Mouse (Mus musculus): Measurements from ENCODE around the gene Flad1. TPM values are rescaled to one million over a fixed set of nuclear protein-coding genes. Genes with fewer than 3 reads are reported as not detected.
A peak's percentile ranks its signal among the peaks of the same experiment; 100 is the strongest.

The Flad1 gene
- total RNA-seq, 2 experiments from 2014 or later: 32.4 to 33.3 TPM

GRCm38 (mm10) chr3:89384331-89385076, 27.2 kb downstream of the Flad1 start:
- DNase-seq (ENCODE audit: extremely low spot score in 1 of 2, low spot score in 1 of 2): no peak

- DNase-seq (ENCODE audit: extremely low spot score in 1 of 2, low spot score in 1 of 2): no peak
Observed at GRCm38 (mm10) chr3:89383651-89384255, 27.9 kb downstream of the Flad1 start.

DNA sequence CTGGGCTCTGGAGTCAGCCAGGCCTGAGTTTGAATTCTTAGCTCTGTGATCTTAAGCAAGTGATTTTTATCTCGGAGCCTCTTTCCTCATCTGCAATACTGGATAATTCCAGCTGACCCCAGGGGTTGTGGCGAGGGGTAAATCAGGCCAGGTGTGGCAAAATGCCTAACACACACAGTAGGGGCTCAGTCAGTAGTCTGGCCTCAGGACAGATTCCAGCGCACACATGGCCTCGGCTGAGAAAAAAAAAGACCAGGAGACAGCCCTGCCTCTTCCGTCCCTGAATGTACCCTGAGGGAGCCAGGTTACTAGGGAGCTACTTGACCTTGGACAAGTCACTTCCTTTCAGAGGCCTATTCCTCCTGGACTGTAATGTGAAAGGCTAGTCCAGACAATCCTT, 28.7 kb downstream of the Flad1 start:
- DNase-seq (ENCODE audit: extremely low spot score in 1 of 2, low spot score in 1 of 2): no peak

DNA sequence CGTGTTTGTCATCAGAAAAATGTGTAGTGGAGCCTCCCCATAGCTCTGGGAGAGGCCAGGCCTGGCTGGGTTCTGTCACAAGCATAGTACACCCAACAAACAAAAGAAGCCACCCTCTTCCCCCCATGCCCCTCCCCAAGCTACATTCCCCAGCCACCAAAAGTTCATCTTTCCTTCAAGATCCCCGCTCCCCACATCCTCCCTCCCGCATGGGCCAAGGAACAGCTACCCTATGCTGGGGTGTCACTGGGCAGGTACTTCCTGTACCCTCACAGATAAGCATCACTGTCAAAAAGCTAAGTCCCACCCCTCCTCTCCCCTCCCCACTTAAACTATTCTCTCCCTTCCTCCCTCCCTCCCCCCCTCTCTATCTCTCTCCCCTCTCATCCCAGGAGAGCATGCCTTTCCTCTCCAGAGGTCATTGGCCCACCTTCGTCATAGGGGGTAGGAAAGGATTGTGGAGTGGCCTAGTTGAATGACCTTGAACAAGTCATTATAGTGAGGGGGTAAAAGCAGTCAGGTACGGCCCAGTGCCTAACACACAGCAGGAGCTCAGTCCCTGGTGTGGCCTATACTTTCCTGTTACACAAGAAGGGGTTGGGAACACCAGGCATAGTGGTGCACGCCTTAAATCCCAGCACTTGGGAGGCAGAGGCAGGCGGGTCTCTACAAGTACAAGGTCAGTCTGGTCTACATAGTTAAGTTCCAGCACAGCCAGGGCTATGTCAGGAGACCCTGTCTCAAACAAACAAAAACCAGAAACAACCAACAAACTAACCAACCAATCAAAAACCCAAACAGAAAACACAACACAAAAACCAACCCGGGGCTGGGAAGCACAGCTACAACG, 29.4 kb downstream of the Flad1 start:
- DNase-seq (ENCODE audit: extremely low spot score in 1 of 2, low spot score in 1 of 2): no peak

GRCm38 (mm10) chr3:89381233-89381632, 30.4 kb downstream of the Flad1 start:
- DNase-seq (ENCODE audit: extremely low spot score in 1 of 2, low spot score in 1 of 2): no peak

GRCm38 (mm10) chr3:89380711-89381110, 31.0 kb downstream of the Flad1 start:
- DNase-seq (ENCODE audit: extremely low spot score in 1 of 2, low spot score in 1 of 2): no peak

- no peak for DNase-seq (ENCODE audit: extremely low spot score in 1 of 2, low spot score in 1 of 2)
Observed at GRCm38 (mm10) chr3:89380291-89380690, 31.4 kb downstream of the Flad1 start.

DNA sequence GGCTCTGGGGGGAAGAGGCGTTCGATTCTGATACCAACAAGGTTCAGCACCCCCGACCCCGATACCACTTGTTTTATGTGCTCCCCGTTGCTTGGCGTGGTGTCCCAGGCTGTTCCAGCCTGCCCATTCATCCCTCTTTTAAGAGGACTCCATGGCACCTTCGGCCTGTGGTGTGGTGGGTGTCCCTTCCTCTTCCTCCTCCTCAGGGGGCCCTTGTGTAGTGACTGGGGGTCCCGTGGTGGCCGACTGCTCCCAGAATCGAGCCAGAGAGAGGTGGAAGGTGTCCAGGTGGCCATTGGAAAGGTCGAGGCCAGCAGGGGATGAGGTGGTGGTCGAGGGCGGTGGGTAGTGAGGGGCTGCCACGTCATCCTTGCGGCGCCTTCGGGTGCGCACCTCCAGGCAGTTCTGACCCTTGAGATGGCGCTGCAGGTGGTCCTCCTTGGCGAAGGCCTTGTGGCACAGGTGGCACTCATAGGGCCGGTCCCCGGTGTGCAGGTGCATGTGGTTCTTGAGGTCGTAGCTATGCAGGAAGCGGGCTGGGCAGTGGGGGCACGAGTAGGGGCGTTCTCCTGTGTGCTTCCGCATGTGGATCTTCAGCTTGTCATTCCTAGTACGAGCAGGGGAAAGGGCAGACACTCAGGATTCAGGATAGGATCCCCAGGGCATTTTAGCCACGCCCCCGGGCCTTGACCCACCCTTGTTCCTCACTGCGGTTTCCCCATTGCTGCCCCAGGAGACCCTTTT, 32.1 kb downstream of the Flad1 start:
- no peak for DNase-seq (ENCODE audit: extremely low spot score in 1 of 2, low spot score in 1 of 2)

DNA sequence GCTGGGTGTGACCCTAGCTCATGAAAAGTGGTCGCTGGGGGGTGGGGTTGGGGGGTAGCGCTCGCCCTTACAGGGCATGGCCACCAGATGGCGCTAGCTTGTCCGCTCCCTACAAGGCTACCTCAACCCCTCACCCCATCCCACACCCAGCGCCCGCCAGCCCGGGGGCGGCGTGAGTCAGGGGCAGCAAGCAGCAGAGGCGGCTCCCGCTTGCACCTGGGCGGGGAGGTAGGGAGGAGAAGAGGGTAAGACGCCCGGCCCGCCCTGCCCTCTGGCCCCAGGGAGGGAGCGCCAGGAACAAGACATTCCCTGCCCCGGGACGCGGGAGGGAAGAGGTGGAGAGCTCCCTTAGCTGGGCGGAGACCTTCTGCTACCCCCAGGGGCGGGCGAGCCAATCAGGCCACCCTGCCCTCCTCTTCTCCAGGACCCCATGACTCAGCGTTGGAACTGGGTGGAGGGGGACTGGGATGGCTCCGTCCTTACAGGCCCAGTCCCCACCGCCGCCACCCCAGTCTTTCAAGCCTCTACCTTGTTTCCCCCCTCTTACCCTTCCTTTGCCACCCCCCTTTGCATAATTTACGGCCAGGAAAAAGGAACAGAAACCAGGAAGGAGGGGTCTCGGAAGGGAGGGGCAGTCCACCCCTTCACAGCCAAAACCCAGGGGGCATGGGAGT, 33.1 kb downstream of the Flad1 start:
- peak; percentile 64 to 75 for DNase-seq (ENCODE audit: extremely low spot score in 1 of 2, low spot score in 1 of 2)

GRCm38 (mm10) chr3:89377831-89378230, 33.8 kb downstream of the Flad1 start:
- no peak for DNase-seq (ENCODE audit: extremely low spot score in 1 of 2, low spot score in 1 of 2)

GRCm38 (mm10) chr3:89373581-89374231, 38.0 kb downstream of the Flad1 start:
- no peak for DNase-seq (ENCODE audit: extremely low spot score in 1 of 2, low spot score in 1 of 2)

DNA sequence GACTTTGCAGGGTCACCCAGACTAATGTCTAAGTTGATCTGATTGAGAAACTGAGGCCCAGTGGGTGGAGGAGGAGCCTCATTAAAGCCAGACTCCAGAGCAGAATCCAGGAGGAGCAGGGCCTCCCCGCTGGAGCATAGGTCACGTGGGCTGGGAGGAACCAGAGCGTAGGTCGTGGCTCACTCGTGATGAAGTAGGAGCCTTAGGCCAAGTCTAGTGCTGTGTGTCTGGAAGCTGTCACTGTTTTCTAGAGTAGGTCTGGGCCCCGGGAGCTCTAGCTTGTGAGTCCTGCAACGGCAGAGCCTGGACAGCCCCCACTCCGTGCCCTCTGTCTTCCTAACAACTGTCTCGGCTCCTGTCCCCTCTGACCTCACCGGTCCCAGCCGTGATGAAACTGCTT, 44.3 kb downstream of the Flad1 start:
- DNase-seq (ENCODE audit: extremely low spot score in 1 of 2, low spot score in 1 of 2): no peak

DNA sequence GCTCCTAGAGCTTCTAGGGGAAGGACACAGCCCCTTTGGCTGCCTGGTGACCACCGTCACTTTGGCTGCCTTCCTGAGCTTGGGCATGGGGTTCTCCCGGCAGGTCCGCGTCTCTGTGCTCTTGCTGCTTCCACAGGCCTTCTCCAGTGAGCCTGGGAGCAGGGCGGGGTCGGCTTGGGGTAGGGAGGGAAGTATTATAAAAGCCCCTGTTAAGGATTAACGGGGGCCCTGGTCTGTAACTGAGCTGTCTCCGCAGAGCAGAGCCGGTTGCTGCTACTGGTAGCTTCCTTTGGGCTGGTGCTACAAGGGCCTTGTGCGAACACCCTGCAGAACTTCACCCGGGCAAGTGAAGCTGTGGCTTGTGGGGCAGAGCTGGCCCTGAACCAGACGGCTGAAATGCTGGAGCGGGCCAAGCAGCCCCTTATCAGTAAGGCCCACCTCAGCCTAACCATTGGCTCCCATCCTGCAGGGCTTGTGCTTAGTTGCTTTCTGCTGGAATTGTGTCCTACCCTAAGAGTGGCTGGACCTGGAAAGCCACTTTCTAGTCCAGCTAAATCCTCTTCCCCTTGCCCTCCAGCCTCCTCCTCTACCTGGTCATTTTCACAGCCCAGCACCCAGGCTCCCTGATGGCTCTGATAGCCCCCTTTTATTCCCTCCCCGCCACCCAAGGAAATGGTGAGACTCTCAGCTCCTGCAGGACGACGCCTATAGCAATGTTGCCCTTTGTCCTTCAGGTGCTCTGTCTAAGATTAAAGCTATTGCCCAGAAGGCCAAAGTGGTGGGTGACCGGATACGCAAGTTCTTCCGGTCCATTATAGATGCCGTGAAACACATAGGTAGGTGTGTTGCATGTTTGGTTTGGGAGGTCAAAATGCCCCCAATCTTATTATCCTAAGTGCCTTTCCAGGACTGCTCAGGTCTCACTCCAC, 45.9 kb downstream of the Flad1 start:
- no peak for DNase-seq (ENCODE audit: extremely low spot score in 1 of 2, low spot score in 1 of 2)

GRCm38 (mm10) chr3:89365153-89365485, 46.6 kb downstream of the Flad1 start, which contains the start of gene Dcst1:
Gene Dcst1, minus strand, starts transcription at chr3:89365253.
- no peak for DNase-seq (ENCODE audit: extremely low spot score in 1 of 2, low spot score in 1 of 2)

DNA sequence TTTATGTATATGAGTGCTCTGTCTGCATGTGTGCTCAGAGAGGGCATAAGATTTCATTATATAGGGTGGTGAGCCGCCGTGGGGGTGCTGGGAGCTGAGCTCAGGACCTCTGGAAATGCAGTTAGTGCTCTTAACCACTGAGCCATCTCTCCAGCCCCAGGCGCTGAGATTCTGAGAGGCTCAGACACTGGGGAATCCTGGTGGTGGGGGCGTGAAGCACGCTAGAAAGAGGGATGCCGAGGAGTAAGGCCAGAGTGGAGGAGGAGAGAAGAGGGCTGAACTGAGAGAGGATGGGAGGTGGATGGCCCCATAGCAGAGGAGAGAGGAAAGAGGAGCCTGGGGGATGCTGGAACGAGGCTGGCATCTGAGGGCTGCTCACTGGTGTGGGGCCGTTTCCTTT, 47.0 kb downstream of the Flad1 start:
- no peak for DNase-seq (ENCODE audit: extremely low spot score in 1 of 2, low spot score in 1 of 2)

- no peak for DNase-seq (ENCODE audit: extremely low spot score in 1 of 2, low spot score in 1 of 2)
Observed at GRCm38 (mm10) chr3:89361675-89362074, 50.0 kb downstream of the Flad1 start, which contains the start of gene Dcst2. Gene Dcst2, plus strand, starts transcription at chr3:89361975.

- no peak for DNase-seq (ENCODE audit: extremely low spot score in 1 of 2, low spot score in 1 of 2)
Observed at GRCm38 (mm10) chr3:89360237-89360636, 51.4 kb downstream of the Flad1 start.

GRCm38 (mm10) chr3:89359630-89360029, 52.0 kb downstream of the Flad1 start:
- no peak for DNase-seq (ENCODE audit: extremely low spot score in 1 of 2, low spot score in 1 of 2)
